Mouse (Mus musculus): Measurements from ENCODE around the gene Bcl2a1d. TPM values are rescaled to one million over a fixed set of nuclear protein-coding genes. Genes with fewer than 3 reads are reported as not detected.
"Not testable (repeated sequence)": the region's sequence is repeated elsewhere in the genome, so short reads cannot be mapped to it uniquely, and the experiment has no call there.

Bcl2a1d gene
- polyA plus RNA-seq, 1 experiment from 2014 or later = 21.3 TPM

GRCm38 (mm10) chr9:88712164-88712749 is 19.5 kb downstream of the Bcl2a1d start:
- not testable (repeated sequence) for H3K36me3 ChIP-seq (ENCODE audit: inconsistent target); H3K4me3 ChIP-seq (ENCODE audit: inconsistent target)
- H3K27ac ChIP-seq = peak overlapping the region; percentile 100
- 85% methylated on average over 3 of the region's 3 CpGs for WGBS (ENCODE audit: missing documents)
- peaks cover 70% of the 10 kb centered on the region for H3K79me2 ChIP-seq (ENCODE audit: inconsistent target)

DNA sequence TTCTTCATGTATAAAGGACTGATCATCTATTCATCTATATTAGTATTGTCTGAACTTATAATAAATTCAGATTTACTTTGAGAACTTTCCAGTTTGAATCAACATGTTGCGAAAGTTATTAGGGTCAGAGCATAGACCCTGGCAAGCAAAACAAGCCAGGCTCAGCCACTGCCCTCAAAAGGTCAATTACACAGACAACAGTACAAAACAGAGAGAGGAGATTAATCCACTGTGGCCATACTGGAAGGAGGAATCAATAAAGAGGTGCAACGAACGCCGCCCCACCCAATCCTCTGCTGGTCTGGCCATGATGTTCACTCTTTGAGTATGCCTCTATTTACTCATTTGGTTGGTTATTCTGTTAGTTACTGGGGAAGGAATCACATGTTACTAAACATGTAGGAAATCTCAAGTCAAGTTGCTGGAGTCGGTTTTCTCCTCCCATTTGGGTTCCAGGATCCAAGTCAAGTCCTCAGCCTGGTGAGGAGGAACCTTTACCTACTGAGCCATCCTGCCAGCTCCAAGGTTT is 20.7 kb downstream of the Bcl2a1d start:
- H3K4me3 ChIP-seq (ENCODE audit: inconsistent target); H3K36me3 ChIP-seq (ENCODE audit: inconsistent target): not testable (repeated sequence)
- Histone ChIP-seq H3K79me2 (ENCODE audit: inconsistent target) (peaks cover 71% of the 10 kb centered on the region), H3K27ac (peak overlapping the region; percentile 100)
- 90% methylated on average over 1 of the region's 5 CpGs for WGBS (ENCODE audit: missing documents)

DNA sequence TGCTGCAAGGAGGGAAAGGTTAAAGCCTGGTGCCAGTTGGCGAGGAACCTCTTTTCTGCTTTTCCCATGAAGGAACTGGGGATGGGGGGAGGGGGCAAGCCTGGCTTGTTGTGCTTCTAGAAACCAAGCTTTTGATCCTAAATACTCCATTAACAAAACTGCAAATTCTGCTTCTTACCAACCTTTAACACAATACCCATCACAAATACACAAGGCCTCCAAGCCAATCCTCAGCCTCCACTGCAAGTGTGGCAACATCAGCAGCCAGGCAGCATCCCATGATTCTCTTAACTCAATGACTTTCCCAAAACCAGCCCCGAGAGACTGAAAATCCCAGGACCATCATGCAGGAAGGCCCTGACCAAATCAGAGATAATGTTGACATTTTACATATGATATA is 21.3 kb downstream of the Bcl2a1d start:
- H3K4me3 ChIP-seq (ENCODE audit: inconsistent target); H3K36me3 ChIP-seq (ENCODE audit: inconsistent target): not testable (repeated sequence)
- WGBS (ENCODE audit: missing documents) = 86% methylated on average over 2 of the region's 2 CpGs
- peak overlapping the region; percentile 100 for H3K27ac ChIP-seq
- peaks cover 71% of the 10 kb centered on the region for H3K79me2 ChIP-seq (ENCODE audit: inconsistent target)

GRCm38 (mm10) chr9:88709794-88710193 is 21.9 kb downstream of the Bcl2a1d start:
- Histone ChIP-seq H3K79me2 (ENCODE audit: inconsistent target) (peaks cover 70% of the 10 kb centered on the region), H3K27ac (peak overlapping the region; percentile 100)
- H3K36me3 ChIP-seq (ENCODE audit: inconsistent target); H3K4me3 ChIP-seq (ENCODE audit: inconsistent target): not testable (repeated sequence)
- WGBS (ENCODE audit: missing documents) = 0% methylated on average over 2 of the region's 5 CpGs

DNA sequence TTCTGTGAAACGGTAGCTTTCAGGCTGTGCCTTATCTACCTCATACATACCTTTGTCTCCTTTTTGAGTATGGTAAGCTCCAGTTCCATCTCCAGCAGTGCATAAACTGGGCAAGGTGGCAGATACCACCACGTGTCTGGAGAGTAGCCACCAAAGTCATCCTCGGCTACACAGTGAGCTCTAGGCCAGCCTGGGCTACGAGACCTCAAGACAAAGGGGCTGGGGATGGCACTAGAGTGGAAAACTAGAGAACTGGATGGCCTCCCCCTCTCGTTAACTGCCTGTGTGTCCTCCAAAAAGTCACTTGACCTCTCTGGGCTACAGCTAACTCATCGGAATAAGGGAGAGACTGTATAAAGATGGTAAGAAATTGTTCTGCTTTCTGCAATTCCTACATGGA is 22.4 kb downstream of the Bcl2a1d start:
- WGBS (ENCODE audit: missing documents) = 70% methylated on average over 6 of the region's 6 CpGs

GRCm38 (mm10) chr9:88706700-88707099 is 25.0 kb downstream of the Bcl2a1d start:
- H3K36me3 ChIP-seq (ENCODE audit: inconsistent target) = no peaks in the 10 kb centered on the region
- 92% methylated on average over 4 of the region's 4 CpGs for WGBS (ENCODE audit: missing documents)
- H3K27ac ChIP-seq = no peak overlapping the region
- H3K79me2 ChIP-seq (ENCODE audit: inconsistent target) = peaks cover 40% of the 10 kb centered on the region
- H3K4me3 ChIP-seq (ENCODE audit: inconsistent target) = no peak overlapping the region

More for the DNA sequence above, 22.4 kb downstream of the Bcl2a1d start:
- Histone ChIP-seq H3K4me3 (ENCODE audit: inconsistent target) (no peak overlapping the region), H3K79me2 (ENCODE audit: inconsistent target) (peaks cover 66% of the 10 kb centered on the region), H3K36me3 (ENCODE audit: inconsistent target) (no peaks in the 10 kb centered on the region), H3K27ac (peak overlapping the region; percentile 100)

- peaks cover 33% of the 10 kb centered on the region for H3K79me2 ChIP-seq (ENCODE audit: inconsistent target)
- 96% methylated on average over 8 of the region's 8 CpGs for WGBS (ENCODE audit: missing documents)
- not testable (repeated sequence) for H3K36me3 ChIP-seq (ENCODE audit: inconsistent target); H3K27ac ChIP-seq; H3K4me3 ChIP-seq (ENCODE audit: inconsistent target)
Observed at GRCm38 (mm10) chr9:88705157-88705556, 26.6 kb downstream of the Bcl2a1d start.

- no CpG with 5 or more reads among the region's 2 CpGs for WGBS (ENCODE audit: missing documents)
Observed at GRCm38 (mm10) chr9:88698746-88699145, 33.0 kb downstream of the Bcl2a1d start.

GRCm38 (mm10) chr9:88691307-88691706 is 40.4 kb downstream of the Bcl2a1d start:
- not testable (repeated sequence) for H3K4me3 ChIP-seq (ENCODE audit: inconsistent target); H3K79me2 ChIP-seq (ENCODE audit: inconsistent target); H3K27ac ChIP-seq; H3K36me3 ChIP-seq (ENCODE audit: inconsistent target)
- WGBS (ENCODE audit: missing documents) = 71% methylated on average over 2 of the region's 2 CpGs

More at GRCm38 (mm10) chr9:88698746-88699145, 33.0 kb downstream of the Bcl2a1d start:
- not testable (repeated sequence) for H3K36me3 ChIP-seq (ENCODE audit: inconsistent target); H3K4me3 ChIP-seq (ENCODE audit: inconsistent target); H3K79me2 ChIP-seq (ENCODE audit: inconsistent target); H3K27ac ChIP-seq

DNA sequence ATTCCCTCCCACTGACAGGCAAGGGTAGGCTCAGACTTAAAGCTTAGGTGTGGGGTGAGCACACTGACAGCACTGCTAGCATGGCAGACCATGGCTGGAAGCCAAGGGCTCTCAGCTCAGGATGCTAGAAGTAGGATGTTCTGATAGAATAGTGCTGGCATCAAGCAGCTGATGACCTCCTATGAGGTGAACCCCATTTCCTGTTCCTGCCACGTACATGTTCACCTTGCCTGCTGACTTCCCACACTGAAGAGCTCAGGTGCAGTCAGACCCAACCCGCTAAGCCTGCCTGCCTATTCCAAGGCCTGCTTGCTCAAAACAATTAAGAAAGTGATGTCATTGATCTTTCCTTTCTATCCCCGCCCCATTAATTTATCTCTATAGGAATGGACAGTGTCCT is 42.3 kb downstream of the Bcl2a1d start:
- 88% methylated on average over 1 of the region's 3 CpGs for WGBS (ENCODE audit: missing documents)

DNA sequence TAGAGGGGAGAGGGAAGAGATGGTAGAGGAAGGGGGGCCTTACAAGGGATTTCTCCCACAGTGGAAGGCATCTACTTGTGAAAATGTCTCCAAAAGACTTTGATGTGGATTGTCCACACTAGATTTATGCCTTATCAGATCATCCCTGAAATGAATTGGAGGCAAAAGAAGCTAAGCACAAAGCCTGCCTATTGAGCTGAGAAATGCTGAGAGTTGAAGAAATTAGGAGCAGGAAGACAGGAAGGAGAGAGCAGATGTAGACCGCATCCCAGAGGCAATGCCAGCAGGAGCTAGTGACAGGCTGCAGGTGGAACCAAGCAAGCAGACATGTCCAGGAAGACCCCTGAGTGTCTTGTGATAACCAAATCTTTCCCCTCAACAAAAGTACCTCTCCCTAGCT is 45.0 kb downstream of the Bcl2a1d start:
- not testable (repeated sequence) for H3K4me3 ChIP-seq (ENCODE audit: inconsistent target); H3K36me3 ChIP-seq (ENCODE audit: inconsistent target); H3K79me2 ChIP-seq (ENCODE audit: inconsistent target); H3K27ac ChIP-seq
- WGBS (ENCODE audit: missing documents) = no CpG with 5 or more reads among the region's 1 CpGs

More for the DNA sequence above, 42.3 kb downstream of the Bcl2a1d start:
- H3K27ac ChIP-seq; H3K4me3 ChIP-seq (ENCODE audit: inconsistent target); H3K79me2 ChIP-seq (ENCODE audit: inconsistent target); H3K36me3 ChIP-seq (ENCODE audit: inconsistent target): not testable (repeated sequence)

Other genes with a start within 250 kb of the Bcl2a1d start
- 51.6 to 196 TPM (median 122 TPM) in 3 replicates for gene Syncrip, start 249.3 kb downstream of the Bcl2a1d start, polyA plus RNA-seq (2018)
- gene Zfp949, start 183.9 kb downstream of the Bcl2a1d start, polyA plus RNA-seq (2018) = 3.5 to 7.6 TPM (median 7.1 TPM) in 3 replicates
- gene Trim43a, start 151.0 kb downstream of the Bcl2a1d start, polyA plus RNA-seq (2018) = not detected in 3 replicates
- gene Mthfsl, start 11.6 kb downstream of the Bcl2a1d start, polyA plus RNA-seq (2018) = 105 to 118 TPM (median 111 TPM) in 3 replicates
- gene Trim43c, start 107.2 kb upstream of the Bcl2a1d start, polyA plus RNA-seq (2018) = not detected in 3 replicates
- 1.1 to 2.7 TPM (median 2.3 TPM) in 3 replicates for gene Bcl2a1a, start 225.0 kb upstream of the Bcl2a1d start, polyA plus RNA-seq (2018)